Mouse (Mus musculus) liver, embryonic 16.5 days (tissue): ENCODE results near the gene Gm11567. TPM values are rescaled to one million over a fixed set of nuclear protein-coding genes. Genes with fewer than 3 reads are reported as not detected.
"Not testable (repeated sequence)": the region's sequence is repeated elsewhere in the genome, so short reads cannot be mapped to it uniquely, and the experiment has no call there.

Experiments used
- ATAC-seq: fragments of 200-750 bp; cut with Nextera tagmentation; 2 replicates; pipeline ENCODE4 v1.8.0; 2017; ENCODE audit warnings: low read depth, mild to moderate bottlenecking, moderate number of reproducible peaks, moderate library complexity
- H3K27ac ChIP-seq: fragments of 300-500 bp; sonication (generic); 2 replicates; pipeline ENCODE4 v1.5.1; 2014; ENCODE audit warnings: mild to moderate bottlenecking, low read length
- H3K27me3 ChIP-seq: fragments of 300-500 bp; sonication (generic); 2 replicates; pipeline ENCODE4 v1.6.1; 2014; ENCODE audit warnings: low read depth, low read length, mixed read lengths; ENCODE audit not compliant: control insufficient read depth, insufficient read depth
- H3K36me3 ChIP-seq: fragments of 300-500 bp; sonication (generic); 2 replicates; pipeline ENCODE4 v1.6.1; 2014; ENCODE audit warnings: mild to moderate bottlenecking; ENCODE audit not compliant: control insufficient read depth, insufficient read depth
- H3K4me1 ChIP-seq: fragments of 300-500 bp; sonication (generic); 2 replicates; pipeline ENCODE4 v1.6.1; 2014; ENCODE audit warnings: low read depth, low read length, mixed read lengths; ENCODE audit not compliant: control insufficient read depth
- H3K4me2 ChIP-seq: fragments of 300-500 bp; sonication (generic); 2 replicates; pipeline ENCODE4 v1.6.1; 2014; ENCODE audit warnings: low read depth, low read length, mixed read lengths
- H3K4me3 ChIP-seq: fragments of 300-500 bp; sonication (generic); 2 replicates; pipeline ENCODE4 v1.5.1; 2014; ENCODE audit warnings: low read depth, mild to moderate bottlenecking, low read length
- H3K9ac ChIP-seq: fragments of 300-500 bp; sonication (generic); 2 replicates; pipeline ENCODE4 v1.6.1; 2014; ENCODE audit warnings: low read depth, low read length
- H3K9me3 ChIP-seq: fragments of 300-500 bp; sonication (generic); replicated peaks from 2 replicates; pipeline ENCODE4 v1.6.1; 2016; ENCODE audit warnings: low read length; ENCODE audit not compliant: control insufficient read depth
- WGBS: fragments of 180-500 bp; shearing (Covaris S2); extraction: QIAGEN DNeasy Blood & Tissue Kit; methylation state at CpG from one replicate; pipeline ENCODE4 v1.1.7; 2014; ENCODE audit not compliant: insufficient replicate concordance; 5-methylcytosine and 5-hydroxymethylcytosine counted together
- polyA plus RNA-seq: library from polyadenylated mRNA; unstranded; fragments of >200 nt; fragmentation: Nextera tagmentation; extraction: Ambion mirVana; gene quantifications from 2 replicates; pipeline ENCODE4 v1.2.1, GENCODE M21; 2015

Gm11567 gene
- polyA plus RNA-seq, 1 experiment from 2014 or later = not detected

- ATAC-seq = not testable (repeated sequence)
Measured at GRCm38 (mm10) chr11:99873089-99873488, 5.9 kb upstream of the Gm11567 start, which contains the start of gene Krtap9-1. Gene Krtap9-1 (plus strand): TSS chr11:99873389.

GRCm38 (mm10) chr11:99907620-99908019 is 28.6 kb downstream of the Gm11567 start, which contains the start of gene Krtap31-1:
Gene Krtap31-1 (plus strand): TSS chr11:99907920.
- 45% methylated on average over 2 of the region's 2 CpGs for WGBS
- H3K9me3 ChIP-seq = no peaks in the 10 kb centered on the region
- H3K9ac ChIP-seq = no peak within 1 kb of the TSS

More at GRCm38 (mm10) chr11:99873089-99873488, 5.9 kb upstream of the Gm11567 start, which contains the start of gene Krtap9-1:
- WGBS = 49% methylated on average over 1 of the region's 1 CpGs
- H3K36me3 ChIP-seq, H3K4me3 ChIP-seq, H3K9me3 ChIP-seq, H3K27me3 ChIP-seq, H3K9ac ChIP-seq, H3K4me2 ChIP-seq, H3K27ac ChIP-seq, H3K4me1 ChIP-seq: not testable (repeated sequence)

DNA sequence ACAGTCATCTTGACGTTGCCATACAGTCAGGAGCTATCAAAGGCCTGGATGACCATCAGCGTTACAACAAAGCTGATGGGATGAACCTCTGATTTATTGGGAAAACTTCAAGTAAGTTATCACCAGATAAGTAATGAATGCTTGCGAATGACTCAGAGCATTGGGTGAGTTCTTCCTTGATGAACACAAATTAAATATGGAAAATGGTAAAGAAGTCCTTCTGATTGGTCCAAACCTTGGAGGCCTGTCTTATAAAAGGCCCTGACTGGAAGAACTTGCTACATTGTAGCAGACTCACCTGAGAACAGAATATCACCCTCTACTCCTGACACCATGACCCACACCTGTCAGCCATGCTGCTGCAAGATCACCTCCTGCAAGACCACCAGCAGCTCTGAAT is 35.5 kb downstream of the Gm11567 start, which contains the start of gene Gm11565:
Gene Gm11565 (plus strand): TSS at position 301 of the 400 bp plus-strand sequence.
- ATAC-seq = no peak
- Histone ChIP-seq H3K9me3 (no peaks in the 10 kb centered on the region), H3K36me3 (no peaks in the 10 kb centered on the region), H3K27ac (no peak within 1 kb of the TSS), H3K4me3 (no peak within 1 kb of the TSS), H3K9ac (no peak within 1 kb of the TSS), H3K4me2 (no peak within 1 kb of the TSS), H3K27me3 (no peaks in the 10 kb centered on the region), H3K4me1 (no peaks in the 10 kb centered on the region)
- WGBS = 65% methylated on average over 3 of the region's 3 CpGs

More at GRCm38 (mm10) chr11:99907620-99908019, 28.6 kb downstream of the Gm11567 start, which contains the start of gene Krtap31-1:
- no peaks in the 10 kb centered on the region for H3K27me3 ChIP-seq
- H3K36me3 ChIP-seq = no peaks in the 10 kb centered on the region
- H3K4me1 ChIP-seq = no peaks in the 10 kb centered on the region
- ATAC-seq = no peak
- H3K4me2 ChIP-seq = no peak within 1 kb of the TSS
- H3K27ac ChIP-seq = no peak within 1 kb of the TSS
- no peak within 1 kb of the TSS for H3K4me3 ChIP-seq

Other genes with a start within 250 kb of the Gm11567 start
- not detected in 2 replicates for gene Krtap4-2, start 244.1 kb upstream of the Gm11567 start, polyA plus RNA-seq
- gene Krtap4-7, start 235.1 kb upstream of the Gm11567 start, polyA plus RNA-seq = not detected in 2 replicates
- gene Gm11555, start 229.0 kb upstream of the Gm11567 start, polyA plus RNA-seq = not detected in 2 replicates
- not detected in 2 replicates for gene Gm11563, start 220.2 kb upstream of the Gm11567 start, polyA plus RNA-seq
- gene Krtap4-6, start 213.2 kb upstream of the Gm11567 start, polyA plus RNA-seq = not detected in 2 replicates
- not detected in 2 replicates for gene Gm14190, start 188.4 kb upstream of the Gm11567 start, polyA plus RNA-seq
- not detected in 2 replicates for gene Gm14180, start 144.9 kb upstream of the Gm11567 start, polyA plus RNA-seq
- not detected in 2 replicates for gene Gm11595, start 106.3 kb upstream of the Gm11567 start, polyA plus RNA-seq
- not detected in 2 replicates for gene Krtap4-8, start 98.5 kb upstream of the Gm11567 start, polyA plus RNA-seq
- gene Krtap4-9, start 94.0 kb upstream of the Gm11567 start, polyA plus RNA-seq = not detected in 2 replicates
- gene Gm11596, start 85.7 kb upstream of the Gm11567 start, polyA plus RNA-seq = not detected in 2 replicates
- gene Gm11569, start 80.3 kb upstream of the Gm11567 start, polyA plus RNA-seq = not detected in 2 replicates
- gene Gm11554, start 74.7 kb upstream of the Gm11567 start, polyA plus RNA-seq = not detected in 2 replicates
- gene Krtap4-13, start 69.3 kb upstream of the Gm11567 start, polyA plus RNA-seq = not detected in 2 replicates
- not detected in 2 replicates for gene Gm11564, start 63.5 kb upstream of the Gm11567 start, polyA plus RNA-seq
- gene 2300003K06Rik, start 41.1 kb upstream of the Gm11567 start, polyA plus RNA-seq = not detected in 2 replicates
- not detected in 2 replicates for gene Krtap4-16, start 27.6 kb upstream of the Gm11567 start, polyA plus RNA-seq
- gene Gm11568, start 21.3 kb upstream of the Gm11567 start, polyA plus RNA-seq = not detected in 2 replicates
- not detected in 2 replicates for gene Gm11559, start 14.7 kb upstream of the Gm11567 start, polyA plus RNA-seq
- not detected in 2 replicates for gene Krtap9-1, start 5.8 kb upstream of the Gm11567 start, polyA plus RNA-seq
- not detected in 2 replicates for gene Krtap31-1, start 28.7 kb downstream of the Gm11567 start, polyA plus RNA-seq
- not detected in 2 replicates for gene Gm11565, start 35.6 kb downstream of the Gm11567 start, polyA plus RNA-seq
- gene Krtap31-2, start 57.1 kb downstream of the Gm11567 start, polyA plus RNA-seq = not detected in 2 replicates
- not detected in 2 replicates for gene Krtap9-5, start 69.3 kb downstream of the Gm11567 start, polyA plus RNA-seq
- gene Krtap29-1, start 99.9 kb downstream of the Gm11567 start, polyA plus RNA-seq = not detected in 2 replicates
- gene Krtap16-1, start 107.4 kb downstream of the Gm11567 start, polyA plus RNA-seq = not detected in 2 replicates
- gene Krtap17-1, start 114.8 kb downstream of the Gm11567 start, polyA plus RNA-seq = not detected in 2 replicates
- gene Krt33a, start 137.0 kb downstream of the Gm11567 start, polyA plus RNA-seq = not detected in 2 replicates
- not detected in 2 replicates for gene Krt33b, start 150.7 kb downstream of the Gm11567 start, polyA plus RNA-seq
- gene Krt34, start 162.4 kb downstream of the Gm11567 start, polyA plus RNA-seq = not detected in 2 replicates
- not detected in 2 replicates for gene Krt31, start 171.4 kb downstream of the Gm11567 start, polyA plus RNA-seq
- gene Krt32, start 209.0 kb downstream of the Gm11567 start, polyA plus RNA-seq = not detected in 2 replicates
- not detected in 2 replicates for gene Krt35, start 217.1 kb downstream of the Gm11567 start, polyA plus RNA-seq
- gene Krt36, start 226.4 kb downstream of the Gm11567 start, polyA plus RNA-seq = not detected in 2 replicates
- gene Krt13, start 242.4 kb downstream of the Gm11567 start, polyA plus RNA-seq = not detected in 2 replicates